Mouse (Mus musculus) adrenal gland, adult 8-10 months (tissue): ENCODE data around the gene Rapgef3. TPM values are rescaled to one million over a fixed set of nuclear protein-coding genes. Genes with fewer than 3 reads are reported as not detected.

Experiments
- DNase-seq: peaks from one replicate; pipeline ENCODE4 v3.0.0; 2022
- total RNA-seq, 4 experiments: library from RNA; stranded (reverse); gene quantifications; 2 replicates each; pipeline ENCODE4 v1.2.4; 2022

Rapgef3 gene
- total RNA-seq, 4 experiments from 2014 or later, result 12.2 to 39.5 (median 25.7) TPM

GRCm38 (mm10) chr15:97793386-97794153, 25.8 kb upstream of the Rapgef3 start:
- DNase-seq, result no peak

- no peak for DNase-seq
These were observed 23.4 kb upstream of the Rapgef3 start for GRCm38 (mm10) chr15:97791126-97791700.

- DNase-seq, result no peak
These were observed 22.2 kb upstream of the Rapgef3 start for GRCm38 (mm10) chr15:97789761-97790505.

GRCm38 (mm10) chr15:97788821-97789220, 21.0 kb upstream of the Rapgef3 start:
- peak; percentile 68 for DNase-seq

- DNase-seq, result no peak
These were observed 20.3 kb upstream of the Rapgef3 start for GRCm38 (mm10) chr15:97787799-97788667.

- DNase-seq, result no peak
These were observed 19.5 kb upstream of the Rapgef3 start for GRCm38 (mm10) chr15:97787148-97787798.

- DNase-seq, result peak; percentile 42
These were observed 18.8 kb upstream of the Rapgef3 start for GRCm38 (mm10) chr15:97786412-97787112.

- peak; percentile 56 for DNase-seq
These were observed 18.1 kb upstream of the Rapgef3 start for GRCm38 (mm10) chr15:97785731-97786411.

- DNase-seq, result peak; percentile 46
These were observed 16.9 kb upstream of the Rapgef3 start for GRCm38 (mm10) chr15:97784561-97785161.

GRCm38 (mm10) chr15:97784092-97784559, 16.4 kb upstream of the Rapgef3 start:
- DNase-seq, result peak; percentile 78

GRCm38 (mm10) chr15:97782749-97783105, 15.0 kb upstream of the Rapgef3 start:
- peak; percentile 63 for DNase-seq

- no peak for DNase-seq
These were observed 14.4 kb upstream of the Rapgef3 start for GRCm38 (mm10) chr15:97781961-97782748.

- no peak for DNase-seq
These were observed 12.8 kb upstream of the Rapgef3 start for GRCm38 (mm10) chr15:97780611-97781031.

- no peak for DNase-seq
These were observed 11.8 kb upstream of the Rapgef3 start for GRCm38 (mm10) chr15:97779576-97779975.

- no peak for DNase-seq
These were observed 10.7 kb upstream of the Rapgef3 start, which contains the start of gene Slc48a1 for GRCm38 (mm10) chr15:97778311-97779098. Slc48a1 (plus strand) TSS chr15:97778520.

GRCm38 (mm10) chr15:97776919-97777318, 9.1 kb upstream of the Rapgef3 start:
- no peak for DNase-seq

GRCm38 (mm10) chr15:97776514-97776913, 8.7 kb upstream of the Rapgef3 start:
- peak; percentile 49 for DNase-seq

- DNase-seq, result no peak
These were observed 6.2 kb upstream of the Rapgef3 start for GRCm38 (mm10) chr15:97773961-97774370.
